Mouse (Mus musculus) heart, adult 2 months (tissue): ENCODE results near the gene Gm26965.

Experiments used
- CTCF ChIP-seq: fragments of 200-600 bp; IDR thresholded peaks from 2 replicates; pipeline ENCODE4 v1.8.1; 2022; ENCODE audit warnings: antibody characterized with exemption, mild to moderate bottlenecking, moderate library complexity
- EP300 ChIP-seq: fragments of 200-500 bp; IDR thresholded peaks from 2 replicates; pipeline ENCODE4 v1.6.1; 2011; ENCODE audit warnings: low read depth, low read length, control low read depth; ENCODE audit not compliant: insufficient read depth

- TF ChIP-seq EP300 (peak; percentile 79), CTCF (no peak)
Observed at GRCm38 (mm10) chr13:67525753-67526410, at the start of gene Gm26965, which contains the start of gene Zfp87.
